Mouse (Mus musculus): ENCODE results near the gene Pla2g6.

Pla2g6 gene

DNA sequence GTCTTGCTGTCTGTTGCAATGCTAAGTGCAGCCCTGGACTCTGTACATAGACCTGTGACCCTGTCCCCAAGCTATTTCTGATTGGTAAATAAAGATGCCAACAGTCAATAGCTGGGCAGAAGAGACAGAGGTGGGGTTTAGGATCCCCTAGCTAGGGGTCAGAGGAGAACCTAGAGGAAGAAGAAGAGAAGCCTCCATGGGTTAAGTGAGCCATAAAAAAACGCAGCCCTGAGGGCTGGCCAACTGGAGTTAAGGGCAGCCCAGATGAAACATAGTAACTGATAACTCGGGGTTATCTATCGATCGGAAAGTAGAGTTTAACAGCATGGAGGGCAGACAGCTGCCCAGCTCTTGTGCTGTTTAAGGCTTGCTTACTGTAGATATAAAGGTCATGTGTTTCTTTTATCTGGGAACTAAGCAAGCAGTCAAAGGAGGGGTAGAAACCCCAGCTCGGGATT lies 6.4 kb downstream of the Pla2g6 start:
- DNase-seq: no peak

DNA sequence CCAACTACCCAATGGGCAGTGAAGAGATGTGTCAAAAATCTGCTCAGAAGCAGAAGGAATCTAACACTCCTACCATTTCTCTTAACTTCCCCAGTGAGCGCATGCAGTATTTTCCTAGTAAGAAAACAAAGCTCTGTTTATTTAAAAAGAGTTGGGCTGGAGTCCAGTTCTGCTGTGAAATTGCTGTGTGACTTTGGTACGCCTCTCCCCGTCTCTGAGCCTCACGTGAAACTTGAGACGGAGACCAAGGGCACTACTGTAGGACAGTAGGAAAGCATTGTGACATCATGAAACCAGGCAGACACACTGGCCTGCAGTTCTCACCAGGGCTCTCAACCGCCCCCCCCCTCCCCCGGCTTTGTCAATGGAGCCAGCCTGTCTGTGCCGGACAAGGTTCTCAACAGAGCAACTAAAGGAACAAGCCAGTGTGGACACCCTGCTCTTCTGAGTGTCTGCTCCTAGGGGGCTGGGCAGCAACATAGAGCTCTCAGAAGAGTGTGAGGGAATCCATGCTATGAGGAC lies 14.3 kb downstream of the Pla2g6 start:
- DNase-seq: no peak

DNA sequence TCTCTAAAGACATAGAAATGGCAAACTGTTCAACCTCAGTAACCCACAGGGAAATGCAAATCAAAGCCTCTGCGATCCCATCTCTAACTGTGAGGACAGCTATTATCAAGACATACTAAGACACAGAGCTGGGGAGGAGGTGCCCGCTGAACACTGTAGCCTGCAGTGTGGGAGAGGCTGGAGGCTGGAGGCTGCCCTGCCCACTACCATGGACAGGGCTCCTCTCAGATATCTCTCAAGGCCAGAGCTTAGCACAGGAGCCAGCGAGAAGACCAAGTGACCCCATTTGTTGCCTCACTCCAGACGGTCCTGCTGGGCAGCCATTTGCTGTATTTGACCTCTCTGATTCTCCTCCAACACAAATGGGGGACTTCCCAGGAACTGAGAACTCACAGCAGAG lies 20.3 kb downstream of the Pla2g6 start:
- DNase-seq: no peak

DNA sequence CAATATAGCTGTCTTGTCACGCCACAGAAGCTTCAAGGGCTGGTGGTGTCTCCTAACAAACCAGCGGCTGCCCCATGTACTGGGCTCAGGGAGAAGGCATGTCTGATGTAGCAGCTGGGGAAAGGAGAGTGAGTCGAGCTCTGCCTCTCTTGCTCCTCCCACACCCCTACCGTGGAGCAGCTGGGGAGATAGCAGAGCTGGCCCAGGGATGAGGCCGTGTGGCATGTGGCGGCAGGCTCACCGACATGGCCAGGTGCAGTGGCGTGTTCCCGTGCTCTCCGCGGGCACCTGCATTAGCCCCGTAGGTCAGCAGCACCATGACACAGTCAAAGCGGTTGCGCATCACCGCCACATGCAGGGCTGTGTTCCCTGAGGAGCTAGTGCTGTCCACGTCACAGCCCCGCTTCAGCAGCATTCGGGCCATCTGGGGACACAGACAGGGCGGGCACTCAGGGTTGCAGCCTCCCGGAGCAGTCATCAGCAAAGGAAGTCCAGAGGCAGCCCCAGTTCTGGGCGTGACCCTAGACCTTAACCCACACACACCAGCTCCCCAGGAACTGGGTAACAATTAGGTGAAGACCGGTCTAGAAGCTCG lies 22.1 kb downstream of the Pla2g6 start:
- DNase-seq: no peak

DNA sequence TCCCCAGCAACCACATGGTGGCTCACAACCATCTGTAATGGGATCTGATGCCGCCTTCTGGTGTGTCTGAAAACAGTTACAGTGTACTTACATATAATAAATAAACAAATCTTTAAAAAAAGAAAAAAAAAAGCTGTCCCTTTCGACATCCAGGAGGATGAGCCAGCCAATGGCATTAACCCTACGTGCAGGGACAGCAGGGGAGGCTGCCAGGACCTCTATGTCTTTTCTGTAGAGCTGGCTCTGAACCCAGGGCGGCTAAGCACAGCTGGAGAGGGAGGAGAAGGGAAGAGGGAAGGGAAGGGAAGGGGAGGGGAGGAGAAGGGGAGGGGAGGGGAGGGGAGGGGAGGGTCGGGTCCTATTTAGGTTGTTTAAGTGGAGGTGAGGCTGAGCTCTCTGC lies 23.4 kb downstream of the Pla2g6 start:
- no peak for DNase-seq

DNA sequence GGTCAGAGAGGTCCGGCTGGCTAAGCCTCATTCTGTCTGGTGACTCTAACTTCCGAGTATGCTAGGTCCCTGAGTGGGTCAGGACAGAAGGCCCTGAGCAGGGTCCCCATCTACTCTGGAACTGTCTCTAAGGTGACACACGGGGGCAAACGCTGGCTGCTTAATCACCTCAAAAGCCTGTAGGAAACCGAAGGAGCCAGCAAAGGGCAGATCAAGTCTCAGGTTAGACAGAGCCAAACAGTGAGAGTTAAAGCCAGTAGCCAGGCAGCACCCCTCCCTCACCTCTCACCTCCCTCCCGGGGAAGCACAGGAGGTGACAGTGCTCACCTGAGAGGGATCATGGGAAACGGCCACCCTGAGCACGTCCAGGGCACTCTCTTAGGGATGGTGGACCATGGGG lies 24.5 kb downstream of the Pla2g6 start:
- no peak for DNase-seq

DNA sequence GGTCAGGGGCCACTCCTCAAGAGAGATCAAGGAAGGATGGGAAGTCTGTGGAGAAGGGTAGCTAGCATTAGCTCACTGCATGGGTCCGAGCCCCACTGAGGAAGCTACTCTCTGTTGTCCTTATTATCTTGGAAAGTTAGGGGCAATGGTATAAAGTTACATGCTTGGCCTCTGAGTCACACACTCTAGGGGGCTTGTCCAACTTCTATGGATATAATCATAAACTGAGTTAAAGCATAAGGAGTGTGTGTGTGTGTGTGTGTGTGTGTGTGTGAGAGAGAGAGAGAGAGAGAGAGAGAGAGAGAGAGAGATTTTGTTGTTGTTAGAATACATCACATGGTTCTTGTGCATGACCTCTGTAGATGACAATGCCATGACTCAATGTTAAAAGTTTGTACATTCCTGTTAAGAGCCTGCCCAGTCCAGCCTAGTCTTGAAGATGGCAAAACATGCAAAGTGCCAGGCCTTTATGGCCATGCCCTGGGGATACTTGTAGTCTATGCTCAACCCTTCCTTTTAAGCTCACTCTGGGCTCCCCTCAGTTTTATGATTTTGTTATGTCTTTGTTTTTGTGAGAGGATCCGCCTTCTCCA lies 28.5 kb downstream of the Pla2g6 start:
- no peak for DNase-seq

DNA sequence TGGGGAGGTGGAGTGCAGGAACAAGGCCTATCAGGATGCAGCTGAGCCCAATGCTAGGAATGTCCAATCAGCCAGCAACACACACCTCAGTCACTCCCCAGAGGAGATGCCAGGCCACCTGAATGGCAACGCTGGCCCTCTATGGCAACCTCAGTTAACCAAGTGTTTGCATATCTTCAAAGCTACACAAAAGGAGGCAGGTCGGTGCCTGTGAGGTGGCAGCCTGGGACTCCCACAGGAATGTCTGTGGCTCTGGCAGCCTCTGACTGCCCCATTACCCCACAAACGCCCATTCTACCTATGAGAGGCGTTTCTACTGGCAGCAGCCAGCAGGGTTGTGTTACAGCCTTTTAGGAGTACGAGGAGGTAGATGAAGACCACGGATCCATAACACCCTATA lies 29.6 kb downstream of the Pla2g6 start:
- DNase-seq: no peak

DNA sequence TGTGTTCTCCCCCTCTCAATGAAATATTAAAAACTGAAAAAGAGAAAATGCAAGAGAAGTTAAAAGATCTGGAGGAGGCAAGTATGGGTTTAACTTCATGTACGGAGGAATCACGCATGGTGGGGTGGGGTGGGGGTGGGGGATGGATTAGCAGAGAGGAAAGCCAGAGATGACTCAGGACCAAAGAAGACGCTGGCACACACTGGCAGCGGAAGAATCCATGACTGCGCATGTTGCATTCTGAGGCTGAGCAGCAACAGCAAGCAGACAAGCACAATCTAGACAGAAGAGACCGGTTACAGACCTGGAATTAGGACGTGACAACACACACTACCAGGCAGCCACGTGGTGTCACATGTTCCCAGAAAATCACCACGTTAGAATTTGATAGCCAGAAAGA lies 35.4 kb downstream of the Pla2g6 start:
- DNase-seq: no peak

DNA sequence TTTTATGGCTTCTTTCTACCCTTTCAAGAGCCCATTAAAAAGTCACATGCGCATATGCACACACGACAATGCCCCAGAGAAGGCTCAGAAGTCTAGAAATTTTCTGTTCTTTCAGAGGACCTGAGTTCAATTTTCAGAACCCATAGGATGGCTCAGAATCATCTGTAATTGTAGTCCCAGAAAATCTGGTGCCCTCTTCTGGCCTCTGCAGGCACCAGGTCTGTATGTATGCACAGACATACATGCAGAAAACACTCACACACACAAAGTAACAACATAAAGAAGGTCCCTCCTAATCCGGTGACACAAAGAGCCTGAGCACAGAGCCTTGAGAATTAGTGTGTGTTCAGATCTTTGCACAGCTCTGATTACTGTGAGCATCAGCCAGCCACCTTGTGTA lies 37.9 kb downstream of the Pla2g6 start:
- no peak for DNase-seq

DNA sequence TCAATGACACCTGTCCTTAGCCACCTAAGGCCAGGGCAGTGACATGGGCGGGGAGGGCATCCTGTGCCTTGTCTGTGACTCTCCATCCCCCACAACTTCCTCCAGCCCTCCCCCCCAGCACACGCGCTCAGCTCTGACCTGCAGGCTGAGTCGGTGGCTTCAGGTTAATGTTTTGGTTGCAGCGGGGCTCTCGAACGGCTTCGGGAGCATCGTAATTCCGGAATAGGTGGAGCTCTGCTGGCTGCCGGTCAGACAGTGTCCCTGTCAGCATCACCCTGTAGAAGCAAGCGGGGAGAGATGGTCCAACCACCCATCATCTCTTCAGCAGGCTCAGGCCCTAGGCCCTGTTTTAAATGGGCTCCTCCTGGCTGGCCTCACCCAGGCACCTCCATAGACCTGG lies 38.7 kb downstream of the Pla2g6 start:
- DNase-seq: no peak

DNA sequence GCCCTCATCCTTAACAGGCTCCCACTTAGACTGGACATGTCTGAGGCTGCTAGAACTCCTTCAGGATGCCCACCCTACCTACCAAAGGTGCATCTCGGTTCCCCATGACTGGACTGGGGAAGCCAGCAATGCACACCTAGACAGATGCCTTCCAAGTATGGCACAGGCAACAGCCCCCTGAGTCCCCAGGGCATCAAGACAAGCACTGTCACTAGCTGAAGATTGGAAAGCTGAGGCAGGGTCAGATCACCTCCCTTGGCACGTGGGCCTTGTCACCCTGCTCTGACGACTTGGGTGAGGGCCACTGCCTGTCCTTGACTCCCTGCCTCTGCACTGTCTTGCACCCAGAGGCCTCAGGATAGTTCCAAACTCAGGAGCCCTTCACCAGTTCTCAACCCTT lies 39.8 kb downstream of the Pla2g6 start:
- no peak for DNase-seq

DNA sequence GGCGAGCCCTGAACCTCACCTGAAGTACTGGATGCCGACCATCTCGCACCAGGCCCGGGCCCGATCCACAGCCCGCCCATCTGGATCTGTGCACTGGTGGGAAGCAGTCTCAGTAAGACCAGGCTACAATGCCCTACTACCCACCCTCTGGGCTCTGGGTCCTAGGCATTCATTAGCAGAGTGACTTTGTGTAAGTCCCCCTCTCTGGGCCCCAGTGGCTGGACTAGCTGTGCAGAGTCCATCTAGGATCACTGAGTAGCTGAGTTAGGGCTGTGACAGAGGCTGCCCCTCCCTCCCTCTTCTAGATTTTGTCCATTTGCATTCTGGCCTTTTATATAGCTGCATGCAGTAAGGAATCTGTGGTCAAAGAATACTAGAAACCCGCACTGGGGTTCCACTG lies 41.1 kb downstream of the Pla2g6 start:
- DNase-seq: no peak

DNA sequence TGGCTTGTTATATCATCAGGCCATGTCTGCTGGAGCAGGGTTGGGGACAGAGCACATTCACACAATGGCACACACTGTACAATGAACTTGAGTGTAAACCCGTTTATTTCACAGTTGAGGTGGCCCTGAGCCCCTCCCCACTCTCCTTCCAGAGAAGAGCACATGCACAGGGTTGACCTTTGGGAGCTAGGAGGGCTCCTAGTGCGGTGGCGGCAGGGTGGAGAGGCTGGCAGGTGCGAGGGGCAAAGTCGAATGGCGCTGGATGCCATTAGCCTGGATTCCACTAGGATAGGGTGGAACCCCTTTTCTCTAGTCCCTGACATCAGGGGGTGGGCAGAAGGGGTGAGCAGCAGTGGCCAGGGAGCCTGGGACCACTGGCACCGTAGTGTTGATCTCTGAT lies 42.0 kb downstream of the Pla2g6 start:
- no peak for DNase-seq

DNA sequence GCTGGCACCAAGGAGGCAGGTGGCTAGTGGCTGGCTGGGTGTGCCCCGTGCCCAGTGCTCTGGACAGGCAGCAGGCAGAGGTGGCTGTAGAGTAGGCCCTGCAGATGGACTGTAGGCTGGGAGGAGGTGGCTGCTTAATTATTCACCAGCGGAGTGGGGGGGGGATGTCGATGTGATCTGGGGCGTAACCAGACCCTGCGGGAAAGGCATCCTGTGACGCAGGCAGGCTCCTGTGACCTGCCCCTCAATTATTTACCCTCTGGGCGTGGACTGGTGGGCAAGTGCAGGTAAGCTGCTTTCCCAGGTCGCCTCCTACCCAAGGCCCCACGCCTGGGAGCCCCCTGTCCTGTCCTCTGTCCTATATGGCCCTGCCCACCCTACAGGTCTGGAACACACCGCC lies 42.8 kb downstream of the Pla2g6 start, which contains the start of gene Baiap2l2:
TSS of gene Baiap2l2 (minus strand) at position 139 of the 400 bp plus-strand sequence.
- DNase-seq: no peak

DNA sequence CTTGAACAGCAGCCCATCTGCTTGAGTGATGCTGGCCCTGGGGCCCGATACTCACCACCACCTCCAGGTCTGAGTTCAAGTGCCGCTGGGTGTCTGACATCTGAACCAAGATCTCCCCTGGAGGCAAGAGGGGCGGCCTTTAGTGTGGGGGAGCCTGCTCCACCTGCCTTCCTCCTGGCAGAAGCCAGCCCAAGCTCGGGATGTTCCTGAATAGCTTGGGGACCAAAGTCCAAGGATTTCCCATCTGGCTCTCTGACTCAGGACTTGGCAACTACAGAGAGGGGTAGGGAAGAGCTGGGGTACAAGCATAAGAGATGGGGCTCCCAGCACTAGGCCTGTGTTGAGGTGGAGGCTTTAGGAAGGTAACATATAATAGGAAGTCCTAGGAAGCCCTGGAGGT lies 44.8 kb downstream of the Pla2g6 start:
- DNase-seq: no peak

DNA sequence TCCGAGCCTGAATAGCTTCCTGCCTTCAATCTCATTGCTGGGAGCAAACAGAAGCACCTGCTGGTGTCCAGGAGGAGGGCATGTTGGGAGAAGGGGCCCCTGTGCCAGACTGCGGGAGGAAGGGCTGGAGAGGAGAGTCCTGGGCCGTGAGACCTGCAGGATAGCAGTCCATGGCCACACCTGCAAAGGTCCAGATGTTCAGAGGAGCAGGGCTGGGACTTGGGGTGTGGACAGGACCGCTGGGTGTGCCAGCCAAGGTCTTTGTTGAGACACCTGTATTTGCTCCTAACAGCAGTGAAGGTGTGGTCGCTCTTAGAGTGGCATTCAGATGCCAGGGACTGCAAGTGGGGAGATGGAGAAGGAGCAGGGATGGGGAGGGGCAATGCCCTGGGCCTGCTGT lies 45.8 kb downstream of the Pla2g6 start:
- no peak for DNase-seq

DNA sequence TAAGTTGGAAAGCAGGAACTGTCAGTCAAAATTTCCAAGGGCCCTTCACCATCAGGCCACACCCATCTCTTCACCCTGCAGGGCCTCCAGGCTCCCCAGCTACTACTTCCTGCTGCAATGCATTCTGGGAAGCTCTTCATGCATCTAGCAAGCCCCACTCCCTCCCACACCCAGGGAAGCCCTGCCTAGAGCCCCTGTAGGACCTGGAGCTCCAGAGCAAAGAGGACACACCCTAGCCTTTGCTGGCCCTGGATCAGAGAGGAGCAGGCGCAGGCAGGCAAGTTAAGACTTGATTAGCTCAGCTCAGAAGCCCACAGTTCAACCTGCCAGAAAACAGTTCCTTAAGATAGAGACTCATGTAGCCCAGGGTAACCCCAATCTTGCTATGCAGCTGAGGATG lies 46.8 kb downstream of the Pla2g6 start:
- DNase-seq: no peak

DNA sequence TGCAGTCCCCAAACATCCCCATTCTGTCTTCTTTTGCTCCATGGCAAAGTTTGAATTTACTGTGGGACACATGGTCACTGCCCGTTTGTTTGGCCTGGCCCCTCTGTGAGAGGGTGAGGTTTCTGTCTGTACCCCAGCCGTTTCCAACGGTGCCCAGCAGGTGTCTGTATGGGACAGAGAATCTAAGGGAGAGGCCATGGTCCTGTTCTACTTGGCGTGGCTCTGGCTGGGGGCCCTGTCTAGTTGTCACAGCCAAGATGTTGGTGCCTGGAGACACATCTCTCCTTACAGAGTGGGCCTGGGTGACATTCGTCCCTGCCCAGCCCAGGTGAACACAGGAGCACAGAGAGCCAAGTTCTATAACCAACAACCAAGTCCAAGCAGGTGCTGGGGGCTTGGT lies 47.3 kb downstream of the Pla2g6 start:
- no peak for DNase-seq

DNA sequence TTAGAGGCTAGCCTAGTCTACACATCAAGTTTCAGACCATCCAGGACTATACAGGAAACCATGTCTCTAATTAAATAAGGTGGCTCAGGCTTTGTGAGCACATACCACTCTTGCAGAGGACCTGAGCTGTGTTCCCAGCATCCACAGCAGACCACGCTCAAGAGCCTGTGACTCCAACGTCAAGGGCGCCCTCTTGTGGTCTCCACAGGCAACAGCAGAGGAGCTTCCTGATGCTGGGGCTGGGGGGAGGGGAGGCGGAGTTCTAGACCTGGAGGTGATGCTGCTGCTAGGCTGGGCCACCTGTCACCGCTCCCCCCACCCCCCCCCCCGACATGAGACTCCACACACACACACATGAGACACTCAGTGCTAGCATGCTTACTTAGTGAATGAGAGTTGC lies 48.0 kb downstream of the Pla2g6 start:
- peak in 1 of 2 experiments; percentile 24 for DNase-seq

DNA sequence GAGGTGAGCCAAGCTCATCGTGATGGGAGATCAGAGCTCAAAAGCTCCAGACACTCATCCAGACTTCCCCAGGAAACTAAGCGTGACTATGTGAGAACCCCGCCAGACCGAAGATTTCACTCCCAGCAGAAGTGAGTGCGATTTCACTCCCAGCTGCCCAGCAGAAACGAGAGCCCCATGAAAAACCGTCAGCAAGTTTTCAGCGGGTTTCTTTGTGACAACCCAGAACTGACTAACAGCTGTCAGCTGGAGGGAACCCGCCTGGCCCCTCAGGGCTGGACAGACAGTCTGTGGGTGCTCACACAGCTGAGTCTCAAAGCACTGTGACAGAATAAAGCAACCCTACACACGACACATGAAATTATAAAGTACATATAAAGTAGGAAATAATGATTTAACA lies 50.5 kb downstream of the Pla2g6 start:
- no peak for DNase-seq

DNA sequence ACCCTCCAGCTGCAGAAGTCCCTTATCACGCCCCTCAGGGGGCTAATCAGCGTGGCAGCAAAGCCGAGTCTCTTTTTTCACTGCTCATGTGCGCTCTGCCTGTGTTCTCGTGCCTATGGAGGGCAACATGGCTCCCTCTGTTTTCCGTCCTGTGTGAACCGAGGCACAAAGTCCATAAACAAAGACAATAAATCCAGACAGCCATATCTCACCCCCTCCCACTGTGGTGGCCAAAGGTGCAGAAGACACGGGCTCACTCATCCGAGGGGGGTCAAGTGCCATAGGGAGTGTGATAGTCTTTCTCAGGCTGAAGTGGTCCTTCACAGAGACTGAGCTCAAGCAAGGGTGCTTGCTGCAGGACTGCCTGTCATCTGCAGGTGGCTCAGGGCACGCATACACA lies 55.2 kb downstream of the Pla2g6 start:
- no peak for DNase-seq

DNA sequence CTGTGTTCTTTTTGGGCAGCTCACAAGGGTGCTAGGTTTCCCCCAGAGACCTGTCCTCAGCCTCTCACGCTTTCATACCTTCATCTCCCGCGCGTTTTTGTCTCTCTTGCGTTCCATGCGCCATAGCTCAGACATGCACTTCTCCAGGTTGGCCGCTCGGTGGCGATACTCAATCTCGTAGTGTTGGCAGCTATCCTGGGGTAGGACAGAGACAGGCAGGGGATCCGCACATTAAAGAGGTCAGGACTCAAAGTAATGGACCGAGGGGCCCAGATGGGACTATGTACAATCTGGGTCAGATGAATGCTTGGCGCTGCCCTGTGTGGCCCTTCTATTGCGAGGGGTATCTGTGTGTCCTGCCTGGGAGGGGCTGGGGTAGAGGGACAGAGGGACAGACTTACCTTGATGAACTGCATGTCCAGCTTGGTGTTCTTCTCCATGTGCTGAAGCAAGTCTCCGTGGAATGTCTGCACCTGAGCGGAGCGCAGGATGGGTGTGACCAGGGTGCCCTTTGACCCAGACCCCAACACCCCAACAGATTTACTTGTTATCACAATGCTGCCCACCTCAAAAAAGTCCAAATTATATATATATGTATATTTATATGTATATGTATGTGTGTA lies 57.0 kb downstream of the Pla2g6 start:
- DNase-seq: peak in 1 of 2 experiments; percentile 53
